23 mouse cellular contexts compared by ENCODE assay signal in genomic region chr1:33994201-33994600, GRCm38 (mm10).
DNase-seq lines count a peak whose midpoint lies in the region; ATAC-seq and TF ChIP-seq lines count a peak whose summit lies in the region.
"Had no signal": no experiment of that assay in that cellular context is flagged by ENCODE, and none has a peak within 500 bp of the region (broad histone marks: within the 10 kb centered on the region; RNA-seq: fewer than 3 reads in every experiment).

No protein-coding gene starts in this region.

- no peak overlapping the region for H3K27ac ChIP-seq in kidney, embryonic 14.5 days (ENCODE audit: low read depth, low read length)
- H3K27ac ChIP-seq in bone marrow macrophage, adult 2 months (ENCODE audit: insufficient read depth, low read depth, low read length) = peak overlapping the region; percentile 27; the same call in 1 of the 2 replicates
- H3K27ac ChIP-seq: forebrain, embryonic 15.5 days; gastrocnemius, adult 2 months; heart, adult 2 months; hindbrain, embryonic 15.5 days; kidney, postnatal 0 days; layer of hippocampus, adult 2 months; midbrain, embryonic 10.5 days; neural tube, embryonic 15.5 days had no signal

- TF ChIP-seq CTCF in bone marrow macrophage, adult 2 months (IDR thresholded peaks at IDR 0.05; ENCODE audit: low read depth, low read length) = no peak

- no peak overlapping the region for H3K4me3 ChIP-seq in kidney, embryonic 14.5 days (ENCODE audit: low read length)
- H3K4me3 ChIP-seq in bone marrow macrophage, adult 2 months (ENCODE audit: insufficient read depth, low read length) = no peak overlapping the region
- H3K4me3 ChIP-seq: erythroblast, embryonic 14.5 days; forebrain, embryonic 15.5 days; gastrocnemius, adult 2 months; heart, adult 2 months; hindbrain, embryonic 15.5 days; layer of hippocampus, adult 2 months; midbrain, embryonic 10.5 days; myocyte; neural tube, embryonic 15.5 days had no signal

- H3K4me2 ChIP-seq in kidney, embryonic 14.5 days (replicated peaks; ENCODE audit: low read depth, low read length) = no peak overlapping the region
- H3K4me2 ChIP-seq: forebrain, embryonic 15.5 days; hindbrain, embryonic 15.5 days; neural tube, embryonic 15.5 days had no signal

- no peaks in the 10 kb centered on the region for H3K4me1 ChIP-seq in kidney, embryonic 14.5 days (ENCODE audit: control insufficient read depth, insufficient read depth, low read length)
- peaks cover 31% of the 10 kb centered on the region for H3K4me1 ChIP-seq in bone marrow macrophage, adult 2 months (ENCODE audit: control insufficient read depth, insufficient read depth, low read length)
- H3K4me1 ChIP-seq: forebrain, embryonic 15.5 days; hindbrain, embryonic 15.5 days; neural tube, embryonic 15.5 days had no signal

- H3K9me3 ChIP-seq in kidney, embryonic 14.5 days (ENCODE audit: control insufficient read depth, low read length) = no peaks in the 10 kb centered on the region
- H3K9me3 ChIP-seq: forebrain, embryonic 15.5 days; hindbrain, embryonic 15.5 days; midbrain, embryonic 10.5 days; neural tube, embryonic 15.5 days had no signal

- DNase-seq in cerebellum, adult 8-10 months = peak; percentile 33
- no peak for DNase-seq in cerebellum, postnatal 14 days
- DNase-seq in kidney, adult 18-20 months = no peak
- no peak for DNase-seq in embryo, embryonic 10.5 days (ENCODE audit: low spot score)
- DNase-seq: adrenal gland, postnatal 36 days; B cell, adult 2 months; gastrocnemius, adult 2 months; left cerebral cortex, postnatal 4 days; lung, adult 18-20 months; right cerebral cortex, postnatal 4 days had no signal

- H3K9ac ChIP-seq in kidney, embryonic 14.5 days (ENCODE audit: low read depth, low read length) = no peak overlapping the region
- H3K9ac ChIP-seq: forebrain, embryonic 15.5 days; hindbrain, embryonic 15.5 days; neural tube, embryonic 15.5 days had no signal

- TF ChIP-seq POLR2A in bone marrow macrophage, adult 2 months (IDR thresholded peaks at IDR 0.05; ENCODE audit: borderline replicate concordance, low read depth, low read length) = no peak

- no peaks in the 10 kb centered on the region for H3K36me3 ChIP-seq in kidney, embryonic 14.5 days (ENCODE audit: control insufficient read depth, insufficient read depth, low read length)
- H3K36me3 ChIP-seq: forebrain, embryonic 15.5 days; hindbrain, embryonic 15.5 days; midbrain, embryonic 10.5 days; neural tube, embryonic 15.5 days had no signal

- H3K27me3 ChIP-seq in kidney, embryonic 14.5 days (ENCODE audit: control insufficient read depth, insufficient read depth, low read length) = no peaks in the 10 kb centered on the region
- H3K27me3 ChIP-seq: forebrain, embryonic 15.5 days; hindbrain, embryonic 15.5 days; neural tube, embryonic 15.5 days had no signal

- peak; percentile 25; the same call in 1 of the 2 replicates for ATAC-seq in kidney, embryonic 14.5 days (ENCODE audit: low FRiP score, low TSS enrichment)
- ATAC-seq in hematopoietic stem cell, adult 5-6 weeks (replicated peaks in 1 of 2; ENCODE audit: insufficient read depth in 1 of 2, low FRiP score in 2 of 2, low TSS enrichment in 1 of 2, low read depth in 1 of 2, poor library complexity in 2 of 2, severe bottlenecking in 2 of 2) = peak; percentile 27 to 32; a peak in 2 of 4 replicates
- ATAC-seq: forebrain, embryonic 15.5 days; intestine, embryonic 16.5 days had no signal

- WGBS in kidney, embryonic 14.5 days = 29% methylated on average over 9 of the region's 9 CpGs
